Mouse (Mus musculus): ENCODE measurements around the gene Ehd3. TPM values are rescaled to one million over a fixed set of nuclear protein-coding genes. Genes with fewer than 3 reads are reported as not detected.

The Ehd3 gene
- total and polyA plus RNA-seq, 3 experiments, result 0.01 to 0.05 TPM; not detected in 1

DNA sequence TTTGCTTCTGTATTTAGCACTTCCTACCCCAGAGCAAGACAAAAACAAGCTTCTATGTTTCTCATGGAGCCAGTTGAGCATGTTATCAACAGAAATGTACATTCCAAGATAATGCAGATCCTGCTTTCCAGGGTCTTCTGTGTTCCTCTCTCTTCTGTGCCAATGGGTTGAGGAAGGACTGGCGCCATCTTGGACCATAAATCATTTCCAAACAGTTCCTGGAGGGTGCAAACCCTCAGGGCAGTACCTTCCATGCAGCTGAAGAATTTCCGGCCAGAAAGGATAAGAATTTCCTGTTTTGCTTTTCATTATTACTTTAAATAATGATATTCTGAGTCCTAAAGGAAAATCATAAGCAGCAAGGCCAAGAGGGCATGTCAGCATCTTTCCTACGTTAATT lies 41.7 kb downstream of the Ehd3 start:
- no peak for ATAC-seq (ENCODE audit: extremely low read depth, insufficient number of reproducible peaks, low FRiP score, poor library complexity, severe bottlenecking)
- Histone ChIP-seq H3K9me3 (replicated peaks) (peaks cover 15% of the 10 kb centered on the region), H3K27me3 (ENCODE audit: insufficient read depth, low read length) (no peaks in the 10 kb centered on the region), H3K4me1 (ENCODE audit: insufficient read depth, low read depth, low read length) (no peaks in the 10 kb centered on the region), H3K36me3 (replicated peaks) (no peaks in the 10 kb centered on the region), H3K4me3 (ENCODE audit: low read depth, low read length) (no peak overlapping the region)
- no peak for DNase-seq (ENCODE audit: low spot score)
- TF ChIP-seq TAL1 (conservative IDR thresholded peaks at IDR 0.05; ENCODE audit: low read depth, low read length), result no peak

DNA sequence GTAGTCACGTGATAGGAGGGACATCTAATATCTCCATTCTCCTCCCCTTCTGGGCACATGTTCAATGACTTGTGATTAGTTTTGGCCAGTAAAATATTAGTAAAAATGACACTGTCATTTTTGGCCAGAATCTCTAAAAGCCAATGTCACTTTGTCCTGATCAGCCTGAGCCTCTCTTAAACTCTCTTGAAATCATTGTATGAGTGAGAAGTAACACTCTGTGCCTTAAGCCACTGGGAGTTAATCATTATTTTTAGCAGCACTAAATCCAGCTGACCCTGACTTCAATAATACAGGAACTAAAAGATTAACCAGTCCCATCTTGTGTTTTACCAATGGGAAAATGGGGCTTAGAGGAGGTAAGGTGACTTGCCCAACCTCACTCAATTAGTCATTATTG lies 43.5 kb downstream of the Ehd3 start:
- Histone ChIP-seq H3K9me3 (replicated peaks) (peaks cover 15% of the 10 kb centered on the region), H3K4me3 (ENCODE audit: low read depth, low read length) (no peak overlapping the region), H3K4me1 (ENCODE audit: insufficient read depth, low read depth, low read length) (no peaks in the 10 kb centered on the region), H3K36me3 (replicated peaks) (no peaks in the 10 kb centered on the region), H3K27me3 (ENCODE audit: insufficient read depth, low read length) (no peaks in the 10 kb centered on the region)
- TF ChIP-seq CTCF (IDR thresholded peaks at IDR 0.05; ENCODE audit: low read depth, low read length) (no peak), GATA2 (IDR thresholded peaks at IDR 0.05; ENCODE audit: borderline replicate concordance, low read depth, low read length) (no peak), TAL1 (conservative IDR thresholded peaks at IDR 0.05; ENCODE audit: low read depth, low read length) (no peak), POLR2AphosphoS5 (IDR thresholded peaks at IDR 0.05; ENCODE audit: insufficient replicate concordance, low read depth, low read length) (no peak), GATA1 (IDR thresholded peaks at IDR 0.05; ENCODE audit: borderline replicate concordance, low read length) (no peak)
- no peak for ATAC-seq (ENCODE audit: extremely low read depth, insufficient number of reproducible peaks, low FRiP score, poor library complexity, severe bottlenecking)
- no peak for DNase-seq (ENCODE audit: low spot score)

DNA sequence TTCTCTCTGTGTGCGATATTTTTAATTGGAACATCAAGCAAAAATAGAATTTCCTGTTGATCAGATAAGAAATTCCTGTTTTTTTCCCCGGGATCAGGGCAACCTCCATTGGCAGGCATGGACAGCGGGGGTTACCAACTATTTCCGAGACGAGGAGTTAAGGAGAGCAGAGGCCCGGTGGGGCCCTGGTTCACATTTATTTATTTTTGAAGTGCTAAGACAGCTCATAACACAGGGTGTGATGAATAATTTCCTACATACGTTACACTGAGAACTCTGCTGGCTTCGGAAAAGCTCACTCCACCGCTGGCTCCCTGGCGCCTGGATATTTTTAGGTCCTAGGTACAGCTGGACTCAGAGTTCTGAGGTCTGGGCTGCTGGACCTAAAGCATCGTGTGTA lies 49.1 kb downstream of the Ehd3 start:
- Histone ChIP-seq H3K36me3 (replicated peaks) (no peaks in the 10 kb centered on the region), H3K4me1 (ENCODE audit: insufficient read depth, low read depth, low read length) (no peaks in the 10 kb centered on the region), H3K27me3 (ENCODE audit: insufficient read depth, low read length) (no peaks in the 10 kb centered on the region), H3K9me3 (replicated peaks) (peaks cover 20% of the 10 kb centered on the region), H3K4me3 (ENCODE audit: low read depth, low read length) (no peak overlapping the region)
- TF ChIP-seq TAL1 (conservative IDR thresholded peaks at IDR 0.05; ENCODE audit: low read depth, low read length), result no peak
- no peak for TF ChIP-seq GATA2 (IDR thresholded peaks at IDR 0.05; ENCODE audit: borderline replicate concordance, low read depth, low read length)
- TF ChIP-seq CTCF (IDR thresholded peaks at IDR 0.05; ENCODE audit: low read depth, low read length), result no peak
- no peak for TF ChIP-seq GATA1 (IDR thresholded peaks at IDR 0.05; ENCODE audit: borderline replicate concordance, low read length)
- TF ChIP-seq POLR2AphosphoS5 (IDR thresholded peaks at IDR 0.05; ENCODE audit: insufficient replicate concordance, low read depth, low read length), result no peak
- ATAC-seq (ENCODE audit: extremely low read depth, insufficient number of reproducible peaks, low FRiP score, poor library complexity, severe bottlenecking) (no peak), DNase-seq (ENCODE audit: low spot score) (no peak)

DNA sequence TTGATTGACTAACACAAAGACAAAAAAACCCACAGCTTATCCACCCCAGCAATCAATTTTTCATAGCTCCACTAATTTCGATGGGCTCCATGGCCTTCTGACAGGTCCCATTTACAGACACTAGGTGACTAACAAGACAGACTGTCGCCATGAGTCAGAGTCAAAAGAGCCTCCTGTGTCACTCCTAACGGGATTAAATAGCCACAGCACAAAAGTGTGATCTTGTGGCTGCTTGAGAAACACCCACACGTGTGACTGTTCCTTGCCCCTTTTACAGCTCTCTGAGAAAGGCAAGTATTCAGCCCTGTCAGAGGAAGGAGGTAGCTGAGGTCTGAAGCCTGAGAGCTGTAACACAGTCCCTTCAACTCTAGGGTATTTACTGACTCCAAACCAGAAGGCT lies 49.8 kb downstream of the Ehd3 start:
- no peak for TF ChIP-seq GATA2 (IDR thresholded peaks at IDR 0.05; ENCODE audit: borderline replicate concordance, low read depth, low read length)
- no peak for TF ChIP-seq GATA1 (IDR thresholded peaks at IDR 0.05; ENCODE audit: borderline replicate concordance, low read length)
- no peak for TF ChIP-seq CTCF (IDR thresholded peaks at IDR 0.05; ENCODE audit: low read depth, low read length)
- no peak for TF ChIP-seq POLR2AphosphoS5 (IDR thresholded peaks at IDR 0.05; ENCODE audit: insufficient replicate concordance, low read depth, low read length)
- TF ChIP-seq TAL1 (conservative IDR thresholded peaks at IDR 0.05; ENCODE audit: low read depth, low read length), result no peak
- H3K36me3 ChIP-seq (replicated peaks), result no peaks in the 10 kb centered on the region
- H3K4me1 ChIP-seq (ENCODE audit: insufficient read depth, low read depth, low read length), result no peaks in the 10 kb centered on the region
- H3K4me3 ChIP-seq (ENCODE audit: low read depth, low read length), result no peak overlapping the region
- H3K27me3 ChIP-seq (ENCODE audit: insufficient read depth, low read length), result no peaks in the 10 kb centered on the region
- no peak for DNase-seq (ENCODE audit: low spot score)
- no peak for ATAC-seq (ENCODE audit: extremely low read depth, insufficient number of reproducible peaks, low FRiP score, poor library complexity, severe bottlenecking)
- peaks cover 20% of the 10 kb centered on the region for H3K9me3 ChIP-seq (replicated peaks)

DNA sequence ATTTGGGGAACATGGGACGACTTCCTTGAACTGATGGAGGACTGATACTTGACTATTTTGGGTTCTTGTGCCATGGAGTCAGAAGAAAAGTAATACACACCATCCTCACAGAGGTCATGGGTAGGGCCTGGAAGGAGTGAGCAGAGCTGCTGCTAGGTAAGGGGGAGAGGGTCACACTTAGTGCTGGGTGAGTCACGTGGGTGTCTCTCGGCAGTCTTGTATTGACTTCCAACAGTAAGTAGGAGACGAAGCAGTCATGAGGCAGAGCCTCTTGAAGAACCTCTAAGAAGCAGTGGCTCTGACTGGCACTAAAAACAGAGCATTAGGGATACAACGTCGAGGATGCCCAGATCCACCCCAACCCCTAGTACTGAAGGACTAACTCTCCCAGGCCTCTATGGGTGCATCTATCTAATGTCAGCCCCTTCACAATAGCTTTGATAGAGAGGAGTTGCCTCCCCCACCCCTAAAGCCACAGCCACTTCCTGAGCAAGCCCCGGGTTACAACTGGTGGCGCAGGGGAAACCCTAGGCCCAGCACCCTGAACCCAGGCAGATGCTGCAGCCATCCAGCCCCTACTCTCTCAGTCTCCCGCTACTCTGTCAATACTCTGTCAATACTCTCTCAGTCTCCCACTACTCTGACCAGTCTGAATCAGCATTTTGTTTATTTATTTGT lies 65.2 kb downstream of the Ehd3 start:
- Histone ChIP-seq H3K27me3 (ENCODE audit: insufficient read depth, low read length) (no peaks in the 10 kb centered on the region), H3K4me3 (ENCODE audit: low read depth, low read length) (no peak overlapping the region), H3K9me3 (replicated peaks) (peaks cover 51% of the 10 kb centered on the region), H3K36me3 (replicated peaks) (no peaks in the 10 kb centered on the region), H3K4me1 (ENCODE audit: insufficient read depth, low read depth, low read length) (no peaks in the 10 kb centered on the region)
- ATAC-seq (ENCODE audit: extremely low read depth, insufficient number of reproducible peaks, low FRiP score, poor library complexity, severe bottlenecking), result no peak
- no peak for TF ChIP-seq TAL1 (conservative IDR thresholded peaks at IDR 0.05; ENCODE audit: low read depth, low read length)
- TF ChIP-seq GATA1 (IDR thresholded peaks at IDR 0.05; ENCODE audit: borderline replicate concordance, low read length), result no peak
- TF ChIP-seq GATA2 (IDR thresholded peaks at IDR 0.05; ENCODE audit: borderline replicate concordance, low read depth, low read length), result no peak
- no peak for TF ChIP-seq POLR2AphosphoS5 (IDR thresholded peaks at IDR 0.05; ENCODE audit: insufficient replicate concordance, low read depth, low read length)
- no peak for TF ChIP-seq CTCF (IDR thresholded peaks at IDR 0.05; ENCODE audit: low read depth, low read length)
- no peak for DNase-seq (ENCODE audit: low spot score)

DNA sequence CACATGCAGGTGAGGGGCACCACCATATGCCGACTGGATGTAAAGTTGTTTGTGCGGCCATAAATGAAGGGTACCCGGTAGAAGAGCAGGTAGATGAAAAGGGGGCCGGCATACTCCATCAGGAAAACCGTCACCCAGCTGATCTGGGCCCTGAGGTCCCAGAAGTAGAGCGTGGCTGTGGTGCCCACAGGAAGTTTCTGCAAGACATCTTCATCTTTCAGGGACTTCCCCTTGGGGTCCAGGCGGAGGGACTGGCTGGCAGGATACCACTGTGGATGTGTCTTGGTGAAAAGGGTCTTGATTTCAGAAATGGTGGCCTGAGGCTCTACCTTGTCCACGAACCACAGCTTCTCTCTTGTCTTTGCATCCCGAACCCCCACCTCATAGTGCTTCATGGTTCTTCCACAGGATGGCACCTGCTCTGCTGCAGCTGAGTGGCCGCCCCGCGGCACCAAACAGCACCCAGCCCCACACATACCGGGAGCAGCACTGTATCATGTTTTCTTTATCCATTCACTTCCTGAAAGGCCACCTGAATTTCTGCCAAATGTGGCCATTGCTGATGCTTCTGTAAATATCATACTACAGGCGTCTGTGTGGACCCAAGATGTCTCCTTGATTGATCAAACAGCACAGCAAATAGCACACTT lies 67.1 kb downstream of the Ehd3 start:
- Histone ChIP-seq H3K4me1 (ENCODE audit: insufficient read depth, low read depth, low read length) (no peaks in the 10 kb centered on the region), H3K27me3 (ENCODE audit: insufficient read depth, low read length) (no peaks in the 10 kb centered on the region), H3K4me3 (ENCODE audit: low read depth, low read length) (no peak overlapping the region), H3K9me3 (replicated peaks) (peaks cover 48% of the 10 kb centered on the region), H3K36me3 (replicated peaks) (no peaks in the 10 kb centered on the region)
- ATAC-seq (ENCODE audit: extremely low read depth, insufficient number of reproducible peaks, low FRiP score, poor library complexity, severe bottlenecking), result no peak
- DNase-seq (ENCODE audit: low spot score), result no peak
- TF ChIP-seq POLR2AphosphoS5 (IDR thresholded peaks at IDR 0.05; ENCODE audit: insufficient replicate concordance, low read depth, low read length) (no peak), TAL1 (conservative IDR thresholded peaks at IDR 0.05; ENCODE audit: low read depth, low read length) (no peak)

Measured in G1E (cell line).